Mouse (Mus musculus) adrenal gland, postnatal 4 days (tissue): ENCODE data around the gene Krcc1. TPM values are rescaled to one million over a fixed set of nuclear protein-coding genes. Genes with fewer than 3 reads are reported as not detected.
"Not testable (repeated sequence)": the region's sequence is repeated elsewhere in the genome, so short reads cannot be mapped to it uniquely, and the experiment has no call there.

ENCODE experiments used
- DNase-seq, 2 experiments: peaks; one replicate each; pipeline ENCODE4 v3.0.0; 2021 to 2022; ENCODE audit warnings: low spot score in 2 of 2, mixed read lengths in 2 of 2
- total RNA-seq, 2 experiments: library from RNA; stranded (reverse); gene quantifications; 2 replicates each; pipeline ENCODE4 v1.2.3; 2021

Gene Krcc1
- total RNA-seq, 2 experiments from 2014 or later, result 48.8 to 55.4 TPM

- no peak for DNase-seq
Measured at GRCm38 (mm10) chr6:71260051-71260640, 11.3 kb upstream of the Krcc1 start.

- no peak for DNase-seq
Measured at GRCm38 (mm10) chr6:71261060-71261459, 10.4 kb upstream of the Krcc1 start.

- no peak for DNase-seq
Measured at GRCm38 (mm10) chr6:71262142-71262833, 9.2 kb upstream of the Krcc1 start.

- DNase-seq, result not testable (repeated sequence)
Measured at GRCm38 (mm10) chr6:71267603-71268002, 3.9 kb upstream of the Krcc1 start.

- no peak for DNase-seq
Measured at GRCm38 (mm10) chr6:71268929-71269685, 2.4 kb upstream of the Krcc1 start.

- not testable (repeated sequence) for DNase-seq
Measured at GRCm38 (mm10) chr6:71269686-71270050, 1.8 kb upstream of the Krcc1 start.

- peak in 1 of 2 experiments; percentile 6 for DNase-seq
Measured at GRCm38 (mm10) chr6:71270301-71271056, 998 bp upstream of the Krcc1 start.

GRCm38 (mm10) chr6:71271057-71271388, 454 bp upstream of the Krcc1 start:
- DNase-seq, result no peak

- no peak for DNase-seq
Measured at GRCm38 (mm10) chr6:71272316-71272741, 852 bp downstream of the Krcc1 start.

GRCm38 (mm10) chr6:71273715-71274114, 2.2 kb downstream of the Krcc1 start:
- DNase-seq, result no peak

GRCm38 (mm10) chr6:71274621-71275020, 3.1 kb downstream of the Krcc1 start:
- DNase-seq, result no peak

GRCm38 (mm10) chr6:71279418-71279817, 7.9 kb downstream of the Krcc1 start:
- DNase-seq, result no peak

- DNase-seq, result no peak
Measured at GRCm38 (mm10) chr6:71293509-71293908, 22.0 kb downstream of the Krcc1 start.

- no peak for DNase-seq
Measured at GRCm38 (mm10) chr6:71295303-71295702, 23.8 kb downstream of the Krcc1 start.

- DNase-seq, result no peak
Measured at GRCm38 (mm10) chr6:71298051-71298450, 26.6 kb downstream of the Krcc1 start.

GRCm38 (mm10) chr6:71298751-71299150, 27.3 kb downstream of the Krcc1 start:
- DNase-seq, result no peak

- DNase-seq, result no peak
Measured at GRCm38 (mm10) chr6:71302097-71302731, 30.7 kb downstream of the Krcc1 start.

- no peak for DNase-seq
Measured at GRCm38 (mm10) chr6:71307486-71307885, 36.0 kb downstream of the Krcc1 start.

- DNase-seq, result no peak
Measured at GRCm38 (mm10) chr6:71321826-71322283, 50.4 kb downstream of the Krcc1 start, which contains the start of gene Smyd1. TSS of gene Smyd1 (minus strand) at chr6:71322233.

GRCm38 (mm10) chr6:71322491-71322921, 51.0 kb downstream of the Krcc1 start, which contains the start of gene Cd8b1:
TSS of gene Cd8b1 (plus strand) at chr6:71322788.
- DNase-seq, result no peak

GRCm38 (mm10) chr6:71324816-71325215, 53.3 kb downstream of the Krcc1 start:
- DNase-seq, result no peak
